Mouse (Mus musculus): ENCODE results near the gene Esrra.

The Esrra gene

DNA sequence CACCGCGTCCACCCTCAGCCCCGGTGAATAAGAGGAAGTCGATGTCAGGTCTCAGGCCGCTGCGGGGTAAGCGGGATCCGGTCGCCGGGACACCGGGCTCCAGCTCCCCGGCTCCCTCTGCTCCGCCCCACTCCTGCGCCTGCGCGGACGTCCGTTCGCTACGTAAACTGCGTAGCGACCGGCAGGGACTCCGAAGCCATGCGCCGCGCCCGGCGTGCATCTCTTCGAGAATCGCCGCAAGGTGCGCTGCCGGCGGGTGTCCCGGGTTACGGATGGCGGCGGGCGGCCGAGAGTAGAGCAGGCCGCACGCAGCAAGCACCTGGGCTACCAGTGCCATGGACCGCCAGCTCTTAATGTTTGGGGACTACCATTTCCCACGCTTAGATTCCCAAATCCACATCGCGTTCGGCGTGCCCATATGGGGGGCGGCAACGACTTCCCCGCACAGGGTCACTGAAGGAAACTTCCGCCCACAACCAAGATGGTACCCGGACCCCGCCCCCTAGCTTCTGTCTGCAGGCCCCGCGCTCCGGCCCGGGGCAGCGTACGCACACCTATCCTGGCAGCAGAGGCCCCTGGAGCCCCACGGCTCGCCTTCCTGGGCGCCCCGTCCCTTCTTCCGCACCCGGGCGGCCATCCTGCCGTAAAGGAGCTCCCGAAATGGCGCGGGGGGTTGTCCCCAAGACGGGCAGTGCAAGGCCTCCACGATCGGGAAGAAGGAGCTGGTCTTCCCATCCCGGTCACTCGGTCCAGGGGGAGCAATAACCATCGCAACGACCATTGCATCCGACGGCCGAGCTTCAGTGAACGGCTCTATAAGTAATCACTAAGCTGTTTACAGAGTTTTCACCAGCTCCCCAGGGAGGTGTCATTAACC is 20.0 kb upstream of the Esrra start, which contains the start of gene Bad:
TSS of gene Bad (plus strand) at position 490 of the 877 bp plus-strand sequence.
- DNase-seq (ENCODE audit: low spot score in 2 of 2): peak; percentile 82 to 89

GRCm38 (mm10) chr19:6940396-6941351 is 19.1 kb upstream of the Esrra start:
- no peak for DNase-seq (ENCODE audit: low spot score in 2 of 2)

DNA sequence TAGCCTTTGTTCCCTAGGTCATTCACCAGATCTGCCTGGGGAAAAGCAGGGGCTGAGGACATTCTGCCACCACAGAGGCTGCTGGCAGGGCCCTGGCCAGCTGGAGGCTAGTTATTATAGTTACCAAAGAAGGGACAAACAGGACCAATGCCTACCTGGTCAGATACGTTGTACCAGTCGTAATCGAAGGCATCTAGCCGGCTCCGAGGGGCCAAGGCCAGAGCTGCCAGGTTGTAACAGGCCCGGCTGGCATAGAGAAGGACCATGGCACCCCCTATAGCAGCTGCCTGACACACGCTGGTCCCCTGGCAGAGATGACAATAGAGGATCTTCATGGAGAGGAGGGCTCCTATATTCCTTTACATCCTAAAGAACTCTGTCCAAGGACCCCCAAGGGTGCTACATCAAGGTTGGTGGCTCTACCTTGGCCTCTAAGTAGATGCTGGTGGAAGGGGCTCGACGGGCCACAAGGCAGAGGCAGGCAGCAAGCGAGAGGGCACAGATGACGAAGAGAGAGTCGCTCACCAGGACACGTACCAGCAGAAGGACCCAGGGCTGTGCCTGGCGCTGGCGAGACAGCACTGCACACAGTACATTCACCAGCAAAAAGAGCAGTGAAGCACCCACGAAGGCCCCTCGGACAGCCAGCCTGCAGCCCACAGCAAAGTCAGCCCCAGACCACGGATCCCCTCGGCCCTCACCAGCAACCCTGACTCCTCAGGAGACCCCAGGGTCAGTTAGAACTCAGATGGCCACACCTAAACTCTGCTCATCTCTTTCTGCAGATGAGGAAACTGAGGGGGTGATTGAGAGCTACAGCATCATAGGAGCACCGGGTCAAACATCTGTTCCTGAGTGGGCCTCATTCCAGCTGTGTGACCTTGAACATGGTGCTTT is 17.7 kb upstream of the Esrra start:
- DNase-seq (ENCODE audit: low spot score in 2 of 2): no peak

GRCm38 (mm10) chr19:6937541-6938465 is 16.2 kb upstream of the Esrra start:
- DNase-seq (ENCODE audit: low spot score in 2 of 2): no peak

- no peak for DNase-seq (ENCODE audit: low spot score in 2 of 2)
Measured at GRCm38 (mm10) chr19:6936299-6936698, 14.7 kb upstream of the Esrra start.

DNA sequence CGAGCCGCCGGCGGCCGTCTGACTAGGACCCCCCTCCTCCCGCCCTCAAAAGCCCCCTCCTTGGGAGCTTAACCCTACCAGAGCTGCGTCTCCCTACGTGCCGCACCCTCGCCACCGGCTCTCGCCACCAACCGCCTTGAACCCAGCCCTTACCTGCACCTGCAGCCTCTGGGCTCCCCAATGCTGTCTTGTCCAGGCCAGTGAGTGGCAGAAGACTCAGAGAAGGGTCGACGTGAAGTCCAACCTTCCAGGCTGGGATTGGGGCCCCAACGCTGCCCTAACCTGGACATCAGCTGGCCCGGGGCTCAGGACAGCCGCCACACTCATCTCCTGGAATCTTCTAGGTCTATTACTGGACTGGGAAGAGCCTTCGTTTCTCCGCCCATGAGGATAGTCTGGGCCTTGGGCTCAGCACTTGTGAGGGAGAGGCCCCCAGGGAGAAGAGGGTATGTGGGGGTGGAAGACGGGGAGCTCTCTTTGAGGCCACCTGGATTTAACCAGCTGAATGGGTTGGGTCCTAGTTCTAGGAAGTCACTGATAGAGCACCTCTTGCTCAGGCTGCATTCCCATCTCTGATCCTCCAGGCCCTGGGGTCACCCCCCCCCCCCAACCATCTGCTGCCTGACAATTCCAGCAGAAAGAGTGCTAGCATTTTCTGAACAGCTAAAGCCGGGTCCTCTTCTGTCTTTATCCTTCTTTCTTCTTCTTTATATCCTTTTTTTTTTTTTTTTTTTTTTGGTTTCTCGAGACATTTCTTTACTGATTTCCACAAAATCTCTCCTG is 12.8 kb upstream of the Esrra start, which contains the start of gene Kcnk4:
TSS of gene Kcnk4 (minus strand) at position 321 of the 783 bp plus-strand sequence.
- DNase-seq (ENCODE audit: low spot score in 2 of 2): no peak

DNA sequence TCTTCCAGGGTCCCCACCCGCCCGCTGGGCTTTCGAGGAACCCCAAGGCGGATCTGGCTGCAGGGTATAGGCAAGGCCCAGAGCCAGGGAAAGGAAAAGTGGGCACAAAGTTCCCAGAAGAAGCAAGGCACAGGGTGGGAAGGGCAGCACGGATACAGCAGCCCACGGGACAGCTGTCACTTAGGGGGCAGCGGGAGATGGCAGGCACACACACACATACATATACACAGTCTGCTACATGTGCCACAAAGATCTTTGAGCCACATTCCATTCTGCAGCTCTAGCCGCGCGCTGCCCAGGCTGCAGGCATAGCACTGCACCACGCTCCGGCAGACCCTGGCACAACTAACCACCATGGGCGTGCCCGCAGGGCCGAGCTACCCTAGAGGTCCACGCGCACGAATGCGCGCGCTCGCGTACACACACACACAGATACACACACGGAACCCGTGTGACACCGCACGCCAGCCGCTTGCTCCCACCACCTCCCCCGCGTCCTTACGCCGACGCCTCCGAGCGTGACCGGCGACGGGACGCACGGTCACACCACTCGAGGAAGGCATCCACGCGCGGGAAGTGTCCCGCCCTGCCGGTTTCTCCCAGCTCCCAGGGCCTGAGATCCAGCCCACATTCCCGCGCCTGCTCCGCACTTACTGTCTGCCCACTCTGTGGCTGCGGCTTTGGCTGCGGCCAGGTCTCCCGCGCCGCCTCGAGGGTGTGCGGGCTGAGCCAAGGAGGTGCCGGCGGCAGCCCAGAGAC is 12.0 kb upstream of the Esrra start:
- no peak for DNase-seq (ENCODE audit: low spot score in 2 of 2)

DNA sequence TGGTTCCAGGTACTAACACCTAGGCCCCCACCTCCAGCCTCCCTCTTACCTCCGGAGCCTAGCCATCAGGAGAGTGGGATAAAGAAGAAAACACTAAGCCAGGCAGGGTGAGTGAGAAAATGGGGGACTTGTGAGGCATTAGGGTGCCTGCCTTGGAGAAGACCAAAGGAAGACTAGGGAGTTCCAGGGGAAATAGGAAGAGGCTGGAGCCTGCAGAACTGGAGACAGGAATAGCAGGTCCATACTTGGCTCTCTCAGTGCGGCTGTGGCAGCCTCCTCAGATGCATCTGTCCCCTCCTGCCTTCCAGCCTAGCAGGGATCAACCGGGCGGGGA is 11.5 kb upstream of the Esrra start:
- no peak for DNase-seq (ENCODE audit: low spot score in 2 of 2)

GRCm38 (mm10) chr19:6932018-6932417 is 10.4 kb upstream of the Esrra start:
- no peak for DNase-seq (ENCODE audit: low spot score in 2 of 2)

DNA sequence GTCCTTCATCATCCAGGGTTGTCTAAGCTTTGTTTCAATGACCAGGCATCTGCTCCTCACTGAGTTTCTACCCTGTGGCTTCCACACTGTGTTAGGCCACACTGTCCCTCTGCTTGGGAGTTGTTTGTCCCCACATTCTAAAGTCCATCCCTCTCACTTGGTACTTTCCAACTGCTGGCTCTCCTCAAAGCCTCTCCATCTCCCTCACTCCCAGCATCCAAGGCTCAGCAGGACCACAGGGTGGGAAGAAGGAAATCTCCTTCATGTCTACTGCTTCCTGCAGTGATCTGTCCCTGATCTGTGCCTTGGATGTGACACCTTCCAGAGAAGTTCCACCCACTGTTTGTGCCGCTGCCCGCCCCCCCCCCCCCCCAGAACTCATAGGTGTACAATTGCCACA is 9.4 kb upstream of the Esrra start:
- DNase-seq (ENCODE audit: low spot score in 2 of 2): no peak

- DNase-seq (ENCODE audit: low spot score in 2 of 2): no peak
Measured at GRCm38 (mm10) chr19:6928080-6928479, 6.5 kb upstream of the Esrra start.

DNA sequence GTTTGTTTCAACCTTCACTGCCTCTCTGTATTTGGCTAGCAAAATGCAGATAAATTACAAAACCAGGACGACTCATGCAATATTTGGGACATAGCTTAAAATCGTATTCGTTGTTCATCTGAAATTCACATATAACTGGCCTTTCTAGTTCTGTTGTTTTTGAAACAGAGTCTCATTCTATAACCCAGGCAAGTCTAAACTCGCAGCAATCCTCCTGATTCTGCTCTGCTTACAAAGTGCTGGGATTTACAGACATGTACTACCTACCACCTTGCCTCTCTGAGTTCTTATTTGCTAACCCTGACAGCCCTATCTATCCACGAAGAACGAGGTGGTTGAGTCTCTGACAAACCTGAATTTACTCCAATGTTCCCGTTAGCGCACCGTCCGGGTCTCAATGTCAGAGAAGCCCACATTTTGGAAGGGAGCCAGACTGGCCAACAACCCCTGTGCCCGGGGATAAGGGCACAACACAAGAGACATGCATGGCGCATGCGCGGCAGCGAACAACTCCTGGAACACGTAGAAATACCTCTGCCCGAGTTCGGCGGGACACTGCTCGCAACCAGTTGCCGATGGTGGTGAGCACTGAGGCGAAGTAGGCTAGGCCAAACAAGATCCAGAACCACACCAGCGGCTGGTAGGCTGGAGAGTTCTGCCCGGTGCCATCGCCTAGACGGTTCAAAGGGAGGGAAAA is 5.1 kb upstream of the Esrra start:
- DNase-seq (ENCODE audit: low spot score in 2 of 2): no peak

GRCm38 (mm10) chr19:6925611-6926329 is 4.2 kb upstream of the Esrra start:
- no peak for DNase-seq (ENCODE audit: low spot score in 2 of 2)

- no peak for DNase-seq (ENCODE audit: low spot score in 2 of 2)
Measured at GRCm38 (mm10) chr19:6925307-6925573, 3.6 kb upstream of the Esrra start, which contains the start of gene Catsperz. TSS of gene Catsperz (minus strand) at chr19:6925380.

DNA sequence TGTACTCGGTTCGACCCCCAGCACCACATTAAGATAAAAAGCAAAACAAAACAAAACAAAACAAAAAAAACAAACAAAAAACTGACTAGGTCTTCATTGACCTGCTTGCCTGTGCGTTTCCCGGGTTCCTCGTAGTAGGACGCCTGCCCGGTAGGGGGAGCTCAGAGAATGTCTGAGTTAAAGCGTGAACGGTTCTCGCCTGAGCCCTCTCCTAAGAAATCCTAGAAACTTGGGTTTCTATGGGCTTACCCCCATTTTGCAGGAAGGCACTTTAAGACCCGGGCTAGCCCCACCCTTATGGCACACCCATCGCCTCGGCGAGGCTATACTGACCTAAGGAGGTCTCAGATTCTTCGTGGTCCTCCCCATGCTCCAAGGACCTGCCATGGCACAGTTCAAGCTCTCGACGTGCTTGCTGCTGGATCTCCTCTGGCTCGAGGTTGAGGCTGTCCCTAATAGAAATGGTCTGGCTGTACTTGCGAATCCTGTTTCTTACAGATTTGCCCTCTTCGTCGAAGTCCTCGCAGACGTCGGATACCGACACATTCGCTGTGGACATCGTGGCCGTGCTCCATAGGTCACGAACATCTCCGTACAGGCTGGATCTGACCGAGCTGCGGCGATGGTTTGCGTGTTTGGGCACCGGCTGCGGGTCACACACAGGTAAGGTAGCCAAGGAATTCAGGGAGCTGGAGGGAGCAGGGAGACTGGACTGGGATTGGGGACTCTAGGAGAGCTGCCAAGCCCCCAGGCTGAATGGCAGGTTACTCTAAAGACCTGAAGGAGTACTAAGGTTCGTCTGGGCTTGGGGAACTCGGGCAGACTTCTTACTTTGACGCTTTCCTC is 3.1 kb upstream of the Esrra start:
- peak in 1 of 2 experiments; percentile 83 for DNase-seq (ENCODE audit: low spot score in 2 of 2)

DNA sequence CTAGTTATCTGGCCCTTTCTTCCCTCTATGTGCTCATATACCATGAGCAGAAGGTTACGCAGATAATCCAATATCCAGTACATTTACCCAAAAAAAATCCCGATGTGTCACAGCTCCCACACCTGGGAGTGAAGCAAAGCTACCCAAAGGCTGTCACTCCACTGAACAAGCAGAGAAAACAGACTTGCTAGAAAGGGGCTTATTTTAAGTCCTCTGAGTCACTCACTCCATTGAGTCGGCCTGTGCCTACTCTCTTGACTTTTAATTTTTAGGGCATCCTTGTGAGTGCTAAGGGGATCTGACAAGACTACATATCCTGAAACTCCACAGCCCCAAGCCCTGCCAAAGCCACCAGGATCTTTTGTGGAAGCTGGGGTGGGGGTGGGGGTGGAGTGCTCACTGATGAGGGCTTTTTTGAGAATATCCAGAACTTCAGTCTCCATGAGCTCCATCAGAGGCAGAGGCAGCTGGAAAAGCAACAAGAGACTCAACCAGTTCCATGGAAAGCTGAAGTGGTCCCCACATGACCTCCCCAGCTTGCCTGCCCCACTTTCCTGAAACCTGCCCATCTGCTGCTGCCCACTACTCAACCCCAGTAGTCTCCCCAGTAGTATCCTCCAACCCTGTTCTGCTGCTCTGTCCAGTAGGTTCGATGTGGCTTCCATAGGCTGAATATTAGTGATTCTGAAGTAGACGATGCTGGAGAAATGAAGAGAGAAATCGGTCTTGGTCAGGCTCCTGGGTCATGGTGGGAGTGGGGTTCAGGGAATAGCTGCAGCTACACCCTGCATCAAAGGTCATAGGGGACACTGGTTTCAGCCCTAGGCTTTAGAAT is 1.5 kb upstream of the Esrra start:
- DNase-seq (ENCODE audit: low spot score in 2 of 2): no peak

All from frontal cortex, postnatal 14 days (tissue).